Mouse (Mus musculus) liver, adult 2 months (tissue): Measurements from ENCODE around the gene Ppm1h.

Experiments used
- CTCF ChIP-seq: fragments of 200-500 bp; IDR thresholded peaks from 2 replicates; pipeline ENCODE4 v1.5.1; 2011; ENCODE audit warnings: low read depth, low read length, control low read depth
- POLR2A ChIP-seq: fragments of 200-500 bp; IDR thresholded peaks from 2 replicates; pipeline ENCODE4 v1.6.1; 2011; ENCODE audit warnings: low read length, control low read depth; ENCODE audit not compliant: insufficient read depth; ENCODE audit errors: extremely low read depth

DNA sequence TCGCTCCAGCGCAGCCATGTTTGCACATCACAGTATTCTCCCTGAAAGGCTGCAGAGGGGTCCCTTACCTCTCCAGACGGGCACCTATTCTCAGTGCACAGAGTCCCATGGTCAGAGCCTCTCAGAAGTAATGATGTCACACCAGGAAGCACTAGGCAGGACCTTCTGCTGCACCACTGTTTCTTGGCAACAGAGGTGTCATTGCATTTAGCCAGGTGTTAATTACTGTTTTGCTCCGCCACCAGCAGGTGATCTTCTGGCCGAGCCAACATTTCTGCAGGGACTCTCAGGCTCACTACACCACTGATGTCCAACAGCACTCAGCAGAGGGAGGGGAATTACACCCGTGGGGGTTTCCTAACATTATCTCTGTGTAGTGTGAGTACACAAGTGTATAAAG, 143.0 kb downstream of the Ppm1h start:
- TF ChIP-seq POLR2A (no peak), CTCF (no peak)
